ENCODE assay signal across 8 mouse cellular contexts in genomic region chr1:185203196-185203908, GRCm38 (mm10). TPM values are rescaled to one million over a fixed set of nuclear protein-coding genes. Genes with fewer than 3 reads are reported as not detected.
DNase-seq lines count a peak whose midpoint lies in the region; ATAC-seq lines count a peak whose summit lies in the region.

No protein-coding gene starts in this region.

- peak overlapping the region; percentile 83 for H3K9ac ChIP-seq in forebrain, embryonic 12.5 days
- peak overlapping the region; percentile 63 for H3K9ac ChIP-seq in liver, embryonic 16.5 days (ENCODE audit: low read depth, low read length)
- H3K9ac ChIP-seq in neural tube, embryonic 12.5 days = peak overlapping the region; percentile 50

- peak overlapping the region; percentile 94 for H3K4me2 ChIP-seq in forebrain, embryonic 12.5 days
- H3K4me2 ChIP-seq in liver, embryonic 16.5 days (ENCODE audit: low read depth, low read length) = peak overlapping the region; percentile 89
- H3K4me2 ChIP-seq in neural tube, embryonic 12.5 days (replicated peaks) = peak overlapping the region; percentile 84

- 4% methylated on average over 23 of the region's 23 CpGs for WGBS in forebrain, embryonic 12.5 days
- 2% methylated on average over 23 of the region's 23 CpGs for WGBS in liver, embryonic 16.5 days (ENCODE audit: insufficient replicate concordance)
- 5% methylated on average over 23 of the region's 23 CpGs for WGBS in neural tube, embryonic 12.5 days

- H3K27me3 ChIP-seq in forebrain, embryonic 12.5 days = no peaks in the 10 kb centered on the region
- H3K27me3 ChIP-seq in liver, embryonic 16.5 days (ENCODE audit: control insufficient read depth, insufficient read depth, low read depth, low read length) = no peaks in the 10 kb centered on the region
- H3K27me3 ChIP-seq in neural tube, embryonic 12.5 days (replicated peaks) = no peaks in the 10 kb centered on the region

- peak overlapping the region; percentile 71 for H3K27ac ChIP-seq in forebrain, embryonic 12.5 days
- H3K27ac ChIP-seq in liver, embryonic 16.5 days (ENCODE audit: low read length) = peak overlapping the region; percentile 83
- H3K27ac ChIP-seq in neural tube, embryonic 12.5 days = no peak overlapping the region; the same call in 1 of the 2 replicates

- intact Hi-C loops in left cerebral cortex, postnatal 36 days (cut with DNase I) = no loop called here

- H3K4me1 ChIP-seq in forebrain, embryonic 12.5 days = peaks cover 30% of the 10 kb centered on the region
- peaks cover 29% of the 10 kb centered on the region for H3K4me1 ChIP-seq in liver, embryonic 16.5 days (ENCODE audit: control insufficient read depth, low read depth, low read length)
- peaks cover 24% of the 10 kb centered on the region for H3K4me1 ChIP-seq in neural tube, embryonic 12.5 days

- peak overlapping the region; percentile 77 for H3K4me3 ChIP-seq in forebrain, embryonic 12.5 days (replicated peaks)
- peak overlapping the region; percentile 82 for H3K4me3 ChIP-seq in liver, embryonic 16.5 days (ENCODE audit: low read depth, low read length)
- peak overlapping the region; percentile 87 for H3K4me3 ChIP-seq in neural tube, embryonic 12.5 days

- no peak for DNase-seq in frontal cortex, postnatal 14 days (ENCODE audit: low spot score in 2 of 2)
- DNase-seq in c-Kit-positive CD71-positive TER-119-positive erythroid progenitor cells, embryonic 14.5 days (ENCODE audit: low spot score) = peak; percentile 45
- DNase-seq in induced T-regulatory cell, adult 2 months (ENCODE audit: low read depth) = peak; percentile 55
- no peak for DNase-seq in left cerebral cortex, postnatal 36 days (ENCODE audit: low spot score in 2 of 2)

- peak; percentile 33 for ATAC-seq in frontal cortex, adult (ENCODE audit: low TSS enrichment)
- peak; percentile 7; the same call in 1 of the 2 replicates for ATAC-seq in forebrain, embryonic 12.5 days (ENCODE audit: low FRiP score)
- no peak for ATAC-seq in liver, embryonic 16.5 days (ENCODE audit: low read depth)
- ATAC-seq in neural tube, embryonic 12.5 days (ENCODE audit: low FRiP score, low read depth) = no peak

- no peaks in the 10 kb centered on the region for H3K9me3 ChIP-seq in forebrain, embryonic 12.5 days
- no peaks in the 10 kb centered on the region for H3K9me3 ChIP-seq in liver, embryonic 16.5 days (replicated peaks; ENCODE audit: control insufficient read depth, low read length)
- H3K9me3 ChIP-seq in neural tube, embryonic 12.5 days = no peaks in the 10 kb centered on the region

- H3K36me3 ChIP-seq in forebrain, embryonic 12.5 days (replicated peaks) = no peaks in the 10 kb centered on the region
- H3K36me3 ChIP-seq in liver, embryonic 16.5 days (ENCODE audit: control insufficient read depth, insufficient read depth) = no peaks in the 10 kb centered on the region; the same call in 1 of the 2 replicates
- H3K36me3 ChIP-seq in neural tube, embryonic 12.5 days = no peaks in the 10 kb centered on the region

RNA-seq across cellular contexts. Expression of gene Rab3gap2, which starts 0.6 kb away (rescaled TPM):
- 24.0 and 24.5 TPM in 2 replicates for polyA plus RNA-seq in forebrain, embryonic 12.5 days (2016; fragmentation: Nextera tagmentation; extraction: Ambion mirVana)
- polyA plus RNA-seq in liver, embryonic 16.5 days (2015; fragmentation: Nextera tagmentation; extraction: Ambion mirVana) = 13.4 and 13.8 TPM in 2 replicates
- 26.4 and 27.6 TPM in 2 replicates for polyA plus RNA-seq in neural tube, embryonic 12.5 days (2016; fragmentation: Nextera tagmentation; extraction: Ambion mirVana)
- 10 to 100 TPM; 67.6 to 79.7 TPM for total RNA-seq in left cerebral cortex, postnatal 36 days (2021)

Comparison
In these comparisons a context has a peak if more than half of its experiments do, and no peak if none do; other contexts are left out.
1. ATAC-seq: peak in frontal cortex, adult (single experiment) and forebrain, embryonic 12.5 days (single experiment); none in liver, embryonic 16.5 days (single experiment) and neural tube, embryonic 12.5 days (single experiment).
2. DNase-seq: peak in c-Kit-positive CD71-positive TER-119-positive erythroid progenitor cells, embryonic 14.5 days (single experiment) and induced T-regulatory cell, adult 2 months (single experiment); none in frontal cortex, postnatal 14 days (0 of 2) and left cerebral cortex, postnatal 36 days (0 of 2).
3. Peak in every context shown above with its lines, with median percentiles within 50 percentile points of each other: H3K4me2 ChIP-seq, H3K4me3 ChIP-seq and H3K9ac ChIP-seq.